Mouse (Mus musculus): ENCODE data around the gene Bcas1. TPM values are rescaled to one million over a fixed set of nuclear protein-coding genes. Genes with fewer than 3 reads are reported as not detected.

Bcas1 gene
- polyA plus RNA-seq, 1 experiment from 2014 or later = not detected

DNA sequence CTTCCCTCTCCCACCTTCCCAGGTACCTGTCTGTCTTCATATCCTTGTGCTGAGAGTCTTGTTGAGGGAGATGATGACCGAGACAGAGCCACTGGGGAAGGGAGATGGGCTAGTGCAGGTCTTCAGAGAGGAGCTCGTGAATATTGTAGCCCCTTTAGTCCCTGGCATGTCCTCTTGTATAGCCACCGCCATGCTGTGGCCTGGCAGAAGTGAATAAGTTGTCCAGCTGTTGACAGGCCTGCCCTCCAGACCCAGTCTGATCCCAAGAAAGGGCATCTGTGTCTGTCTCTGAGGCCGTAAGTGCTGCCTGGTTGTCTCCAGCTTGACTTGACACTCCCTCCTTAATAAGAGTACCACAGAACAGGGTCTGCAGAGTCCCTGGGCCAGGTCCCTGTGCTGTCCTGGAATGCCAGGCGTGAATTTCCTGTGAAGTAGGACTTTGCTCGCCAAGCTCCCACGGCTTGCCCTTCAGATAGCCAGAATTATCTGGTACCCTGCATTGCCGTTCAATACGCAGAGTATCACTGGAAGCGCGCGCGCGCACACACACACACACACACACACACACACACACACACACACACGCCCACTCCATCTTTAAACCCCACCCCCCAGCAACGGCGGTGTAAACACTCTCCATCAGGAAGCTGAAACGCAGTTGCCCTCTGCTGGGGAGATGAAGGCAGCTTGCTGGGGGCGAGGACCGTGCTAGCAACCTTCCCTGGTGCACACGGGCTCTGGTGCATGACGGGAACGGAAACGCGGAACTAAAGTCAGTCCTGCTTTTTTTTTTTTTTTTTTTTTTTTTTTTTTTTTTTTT is 108.7 kb downstream of the Bcas1 start:
- H3K36me3 ChIP-seq (ENCODE audit: control insufficient read depth, insufficient read depth, low read length) = no peaks in the 10 kb centered on the region
- peak; percentile 95 for ATAC-seq (ENCODE audit: low FRiP score, low TSS enrichment)
- WGBS = 10% methylated on average over 25 of the region's 25 CpGs
- peak overlapping the region; percentile 37 for H3K4me3 ChIP-seq (ENCODE audit: low read length)
- H3K4me1 ChIP-seq (ENCODE audit: control insufficient read depth, insufficient read depth, low read length) = peaks cover 7% of the 10 kb centered on the region; the same call in 1 of the 2 replicates
- H3K4me2 ChIP-seq (replicated peaks; ENCODE audit: low read depth, low read length) = peak overlapping the region; percentile 60
- no peaks in the 10 kb centered on the region for H3K27me3 ChIP-seq (ENCODE audit: control insufficient read depth, insufficient read depth, low read length)
- H3K27ac ChIP-seq (ENCODE audit: low read depth, low read length) = peak overlapping the region; percentile 52; the same call in 1 of the 2 replicates
- H3K9me3 ChIP-seq (ENCODE audit: control insufficient read depth, low read length) = no peaks in the 10 kb centered on the region
- peak overlapping the region; percentile 35; the same call in 1 of the 2 replicates for H3K9ac ChIP-seq (ENCODE audit: low read depth, low read length)

DNA sequence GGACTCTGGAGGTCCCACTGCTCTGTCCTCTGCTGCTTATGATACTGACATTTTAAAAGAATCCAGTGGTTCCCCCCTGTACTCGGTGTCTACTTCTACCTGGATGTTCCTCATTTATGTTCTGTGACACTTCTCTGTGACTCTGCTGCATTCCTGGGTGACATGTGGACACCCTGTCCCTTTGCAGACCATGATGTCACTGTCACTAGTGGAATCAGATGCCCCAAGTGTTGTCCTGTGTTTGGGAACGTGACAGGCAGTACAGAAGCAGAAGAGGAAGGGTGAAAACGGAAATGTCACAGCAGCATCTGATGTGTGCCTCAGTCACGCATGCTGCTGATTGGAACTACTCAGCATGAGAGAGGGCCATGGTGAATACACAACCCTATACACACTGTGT is 110.9 kb downstream of the Bcas1 start:
- Histone ChIP-seq H3K9ac (ENCODE audit: low read depth, low read length) (no peak overlapping the region), H3K27ac (ENCODE audit: low read depth, low read length) (no peak overlapping the region)
- WGBS = 93% methylated on average over 4 of the region's 4 CpGs

DNA sequence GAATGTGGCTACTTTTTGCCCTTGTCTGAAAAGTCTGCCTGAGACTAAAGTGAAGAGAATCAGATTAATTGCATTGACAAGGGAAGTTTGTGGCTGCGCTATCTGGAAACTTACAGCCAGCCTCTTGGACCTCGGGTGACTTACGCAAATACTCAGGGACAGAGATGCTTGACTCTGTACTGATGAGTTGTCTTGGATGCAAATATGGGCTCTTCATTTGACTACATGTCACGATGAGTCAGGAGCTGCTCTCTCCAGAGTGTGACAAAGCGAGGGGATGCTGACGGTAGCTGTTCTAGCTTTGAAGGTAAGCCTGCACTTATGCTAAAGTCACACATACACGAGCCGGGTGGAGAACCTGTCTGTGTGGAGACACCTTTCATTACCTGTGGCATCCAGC is 111.3 kb downstream of the Bcas1 start:
- H3K4me2 ChIP-seq (replicated peaks; ENCODE audit: low read depth, low read length) = no peak overlapping the region
- 88% methylated on average over 8 of the region's 8 CpGs for WGBS
- H3K4me1 ChIP-seq (ENCODE audit: control insufficient read depth, insufficient read depth, low read length) = peaks cover 7% of the 10 kb centered on the region; the same call in 1 of the 2 replicates
- no peak overlapping the region for H3K27ac ChIP-seq (ENCODE audit: low read depth, low read length)
- H3K27me3 ChIP-seq (ENCODE audit: control insufficient read depth, insufficient read depth, low read length) = no peaks in the 10 kb centered on the region
- no peak overlapping the region for H3K9ac ChIP-seq (ENCODE audit: low read depth, low read length)
- H3K36me3 ChIP-seq (ENCODE audit: control insufficient read depth, insufficient read depth, low read length) = no peaks in the 10 kb centered on the region
- H3K4me3 ChIP-seq (ENCODE audit: low read length) = no peak overlapping the region
- no peaks in the 10 kb centered on the region for H3K9me3 ChIP-seq (ENCODE audit: control insufficient read depth, low read length)
- no peak for ATAC-seq (ENCODE audit: low FRiP score, low TSS enrichment)

More for the DNA sequence above, 110.9 kb downstream of the Bcas1 start:
- H3K4me1 ChIP-seq (ENCODE audit: control insufficient read depth, insufficient read depth, low read length) = peaks cover 7% of the 10 kb centered on the region; the same call in 1 of the 2 replicates
- no peaks in the 10 kb centered on the region for H3K9me3 ChIP-seq (ENCODE audit: control insufficient read depth, low read length)
- no peak for ATAC-seq (ENCODE audit: low FRiP score, low TSS enrichment)
- no peaks in the 10 kb centered on the region for H3K36me3 ChIP-seq (ENCODE audit: control insufficient read depth, insufficient read depth, low read length)
- no peak overlapping the region for H3K4me2 ChIP-seq (replicated peaks; ENCODE audit: low read depth, low read length)
- no peaks in the 10 kb centered on the region for H3K27me3 ChIP-seq (ENCODE audit: control insufficient read depth, insufficient read depth, low read length)
- no peak overlapping the region for H3K4me3 ChIP-seq (ENCODE audit: low read length)

DNA sequence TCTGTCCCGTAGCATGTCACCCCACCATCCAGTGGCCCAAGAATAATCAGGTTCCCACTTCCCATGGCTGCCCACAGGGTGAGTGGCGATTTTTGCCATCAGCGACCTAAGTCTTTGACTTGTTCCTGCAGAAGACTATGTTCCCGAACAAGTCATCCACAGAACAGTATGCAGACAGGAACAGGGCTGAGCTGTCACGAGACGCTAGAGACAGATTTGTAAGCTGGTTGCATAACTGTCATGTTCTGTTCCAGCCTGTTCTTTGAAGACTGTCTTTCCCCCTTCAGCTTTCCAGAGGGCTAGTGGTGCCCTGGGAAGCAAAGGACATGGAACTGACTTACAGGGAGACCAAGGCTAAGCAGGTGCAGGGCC is 116.7 kb downstream of the Bcas1 start:
- Histone ChIP-seq H3K4me1 (ENCODE audit: control insufficient read depth, insufficient read depth, low read length) (peaks cover 3% of the 10 kb centered on the region; the same call in 1 of the 2 replicates), H3K27me3 (ENCODE audit: control insufficient read depth, insufficient read depth, low read length) (no peaks in the 10 kb centered on the region), H3K36me3 (ENCODE audit: control insufficient read depth, insufficient read depth, low read length) (no peaks in the 10 kb centered on the region), H3K4me3 (ENCODE audit: low read length) (no peak overlapping the region), H3K4me2 (replicated peaks; ENCODE audit: low read depth, low read length) (no peak overlapping the region), H3K9ac (ENCODE audit: low read depth, low read length) (no peak overlapping the region), H3K9me3 (ENCODE audit: control insufficient read depth, low read length) (no peaks in the 10 kb centered on the region), H3K27ac (ENCODE audit: low read depth, low read length) (no peak overlapping the region)
- 86% methylated on average over 6 of the region's 6 CpGs for WGBS
- no peak for ATAC-seq (ENCODE audit: low FRiP score, low TSS enrichment)

DNA sequence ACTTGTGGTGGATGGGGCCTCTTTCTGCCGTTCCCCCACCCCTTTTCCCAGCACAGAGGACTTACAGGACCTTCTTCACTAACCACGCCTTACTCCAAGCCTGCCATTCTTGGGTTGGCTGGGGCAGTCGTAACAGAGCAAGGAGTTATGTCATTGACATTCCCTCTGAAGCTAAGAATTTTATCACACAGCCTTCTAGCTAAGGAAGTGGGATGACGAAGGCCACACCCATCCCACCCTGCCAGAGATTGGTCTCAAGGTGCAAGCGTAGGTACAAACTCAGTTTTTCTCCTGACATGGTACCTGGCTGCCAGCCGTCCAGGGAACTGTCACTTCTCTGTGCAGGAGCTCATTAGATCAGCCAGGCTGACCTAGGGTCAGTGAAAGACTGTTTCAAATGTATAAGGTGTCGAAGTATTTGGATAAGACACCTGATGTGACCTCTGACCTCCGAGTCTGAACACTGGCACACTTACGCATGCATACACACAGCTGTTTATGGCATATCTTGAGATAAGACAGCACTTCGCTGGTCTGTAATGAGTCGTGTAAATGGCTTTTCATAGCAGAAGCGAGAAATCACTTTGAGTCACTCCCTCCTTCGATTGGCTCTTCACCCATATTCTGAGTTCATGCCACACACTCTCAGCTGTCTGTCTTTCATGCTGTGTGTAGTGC is 117.2 kb downstream of the Bcas1 start:
- no peak for ATAC-seq (ENCODE audit: low FRiP score, low TSS enrichment)
- H3K36me3 ChIP-seq (ENCODE audit: control insufficient read depth, insufficient read depth, low read length) = no peaks in the 10 kb centered on the region
- WGBS = 81% methylated on average over 13 of the region's 13 CpGs
- H3K4me3 ChIP-seq (ENCODE audit: low read length) = no peak overlapping the region
- H3K9me3 ChIP-seq (ENCODE audit: control insufficient read depth, low read length) = no peaks in the 10 kb centered on the region
- H3K4me1 ChIP-seq (ENCODE audit: control insufficient read depth, insufficient read depth, low read length) = peaks cover 3% of the 10 kb centered on the region; the same call in 1 of the 2 replicates
- H3K27ac ChIP-seq (ENCODE audit: low read depth, low read length) = no peak overlapping the region
- H3K27me3 ChIP-seq (ENCODE audit: control insufficient read depth, insufficient read depth, low read length) = no peaks in the 10 kb centered on the region
- no peak overlapping the region for H3K9ac ChIP-seq (ENCODE audit: low read depth, low read length)
- no peak overlapping the region for H3K4me2 ChIP-seq (replicated peaks; ENCODE audit: low read depth, low read length)

DNA sequence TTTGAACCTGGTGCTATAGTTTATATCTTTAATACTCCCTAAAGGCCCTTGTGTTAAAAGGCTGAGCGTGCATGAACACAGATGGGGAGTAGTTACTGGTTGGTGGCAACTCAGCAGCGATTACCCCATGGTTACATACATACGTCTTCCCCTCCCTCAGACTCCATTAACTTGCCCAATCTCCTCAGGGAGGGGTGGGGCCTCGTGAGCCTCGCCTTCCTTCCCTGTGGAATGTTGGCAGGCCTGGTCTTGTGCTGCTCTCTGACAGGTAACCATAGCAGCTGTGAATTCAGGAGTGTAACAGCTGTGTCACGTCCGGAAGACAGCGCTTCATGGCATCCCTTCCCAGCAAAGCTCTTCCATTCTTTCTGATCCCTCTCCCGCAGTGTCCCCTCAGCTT is 118.7 kb downstream of the Bcas1 start:
- H3K27ac ChIP-seq (ENCODE audit: low read depth, low read length) = no peak overlapping the region
- no peaks in the 10 kb centered on the region for H3K9me3 ChIP-seq (ENCODE audit: control insufficient read depth, low read length)
- no peak overlapping the region for H3K9ac ChIP-seq (ENCODE audit: low read depth, low read length)
- ATAC-seq (ENCODE audit: low FRiP score, low TSS enrichment) = peak; percentile 78
- H3K36me3 ChIP-seq (ENCODE audit: control insufficient read depth, insufficient read depth, low read length) = no peaks in the 10 kb centered on the region
- no peak overlapping the region for H3K4me2 ChIP-seq (replicated peaks; ENCODE audit: low read depth, low read length)
- H3K4me3 ChIP-seq (ENCODE audit: low read length) = no peak overlapping the region
- no peaks in the 10 kb centered on the region for H3K27me3 ChIP-seq (ENCODE audit: control insufficient read depth, insufficient read depth, low read length)
- WGBS = 44% methylated on average over 9 of the region's 9 CpGs
- peaks cover 3% of the 10 kb centered on the region; the same call in 1 of the 2 replicates for H3K4me1 ChIP-seq (ENCODE audit: control insufficient read depth, insufficient read depth, low read length)

DNA sequence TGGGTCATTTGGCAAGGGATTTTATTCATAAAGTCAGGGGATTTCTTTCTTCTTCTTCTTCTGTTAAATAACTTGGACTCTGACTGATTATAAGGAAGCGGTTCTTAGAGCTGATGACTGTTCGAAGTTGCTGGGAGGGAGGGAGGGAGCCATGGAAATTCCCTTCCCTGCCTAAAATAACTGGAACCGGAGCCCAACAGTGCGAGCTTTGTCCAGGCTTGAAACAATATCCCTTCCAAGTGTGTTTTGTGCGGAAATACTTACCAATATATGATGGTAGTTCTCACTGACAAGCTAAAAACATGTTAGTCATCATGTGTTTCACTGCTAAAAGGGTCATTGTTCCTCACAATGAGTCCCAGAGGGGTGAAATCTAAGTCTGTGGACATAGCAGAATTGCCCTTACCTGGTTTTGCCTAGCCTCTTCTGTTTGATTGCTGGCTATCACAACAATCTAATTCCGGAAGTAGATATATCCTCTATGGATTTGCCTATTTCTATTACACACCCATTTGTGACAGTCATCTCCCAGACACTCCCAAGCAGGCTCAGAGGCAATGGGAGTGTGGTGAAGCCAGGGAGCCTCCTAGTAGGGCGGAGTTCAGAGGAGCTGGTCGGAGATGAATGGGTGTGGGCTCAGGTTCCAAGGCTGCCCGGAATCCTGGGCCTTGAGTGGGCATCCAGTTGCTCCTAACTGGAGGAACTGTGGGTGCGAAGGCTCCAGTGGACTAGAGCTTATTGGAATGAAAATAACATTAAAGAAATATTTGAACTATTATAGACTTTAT is 119.4 kb downstream of the Bcas1 start:
- H3K9ac ChIP-seq (ENCODE audit: low read depth, low read length) = no peak overlapping the region
- ATAC-seq (ENCODE audit: low FRiP score, low TSS enrichment) = no peak
- WGBS = 59% methylated on average over 10 of the region's 10 CpGs
- H3K4me1 ChIP-seq (ENCODE audit: control insufficient read depth, insufficient read depth, low read length) = peaks cover 3% of the 10 kb centered on the region; the same call in 1 of the 2 replicates
- no peak overlapping the region for H3K27ac ChIP-seq (ENCODE audit: low read depth, low read length)
- no peak overlapping the region for H3K4me2 ChIP-seq (replicated peaks; ENCODE audit: low read depth, low read length)
- no peaks in the 10 kb centered on the region for H3K27me3 ChIP-seq (ENCODE audit: control insufficient read depth, insufficient read depth, low read length)
- no peaks in the 10 kb centered on the region for H3K9me3 ChIP-seq (ENCODE audit: control insufficient read depth, low read length)
- H3K4me3 ChIP-seq (ENCODE audit: low read length) = no peak overlapping the region
- no peaks in the 10 kb centered on the region for H3K36me3 ChIP-seq (ENCODE audit: control insufficient read depth, insufficient read depth, low read length)

DNA sequence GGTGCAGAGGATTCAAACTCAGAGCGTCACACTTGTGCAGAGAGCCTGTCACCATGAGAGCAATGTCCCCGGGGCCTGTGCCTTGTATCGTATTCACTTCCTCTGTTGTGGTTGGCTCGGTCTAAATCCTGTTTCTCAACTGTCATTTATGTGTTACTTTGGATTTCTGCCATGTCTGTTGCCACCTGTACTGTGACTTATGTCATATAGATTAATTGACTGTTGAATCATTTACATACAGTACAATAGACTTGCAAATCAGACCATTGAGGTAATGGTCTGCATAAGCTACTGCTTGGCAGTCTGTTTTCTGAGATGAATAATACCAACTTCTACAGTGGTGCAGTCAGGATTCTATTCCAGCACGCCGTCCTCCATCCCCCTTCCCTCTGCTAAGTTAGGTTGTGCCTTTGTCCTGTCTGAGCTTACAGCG is 120.0 kb downstream of the Bcas1 start:
- Histone ChIP-seq H3K36me3 (ENCODE audit: control insufficient read depth, insufficient read depth, low read length) (no peaks in the 10 kb centered on the region), H3K4me2 (replicated peaks; ENCODE audit: low read depth, low read length) (no peak overlapping the region), H3K4me3 (ENCODE audit: low read length) (no peak overlapping the region), H3K27ac (ENCODE audit: low read depth, low read length) (no peak overlapping the region), H3K9ac (ENCODE audit: low read depth, low read length) (no peak overlapping the region), H3K4me1 (ENCODE audit: control insufficient read depth, insufficient read depth, low read length) (peaks cover 3% of the 10 kb centered on the region; the same call in 1 of the 2 replicates), H3K9me3 (ENCODE audit: control insufficient read depth, low read length) (0 out of 2 replicates have a peak, but pooled peaks cover 3% of the 10 kb centered on the region), H3K27me3 (ENCODE audit: control insufficient read depth, insufficient read depth, low read length) (no peaks in the 10 kb centered on the region)
- ATAC-seq (ENCODE audit: low FRiP score, low TSS enrichment) = no peak
- 64% methylated on average over 7 of the region's 7 CpGs for whole genome bisulfite sequencing
